Mouse (Mus musculus): ENCODE measurements at regions not wholly inside any gene's neighbourhood (a gene's known extent, or its start where the extent isn't known, plus 50 kb on each side); places are given as distances from the start of the nearest gene placed in this dataset.
A peak's percentile ranks its signal among the peaks of the same experiment; 100 is the strongest.
"Not testable (repeated sequence)": the region's sequence is repeated elsewhere in the genome, so short reads cannot be mapped to it uniquely, and the experiment has no call there.

- ATAC-seq = peak; percentile 93
- no peaks in the 10 kb centered on the region; the same call in 1 of the 2 replicates for H3K4me1 ChIP-seq (ENCODE audit: insufficient read depth)
- DNase-seq = peak; percentile 77
- H3K36me3 ChIP-seq (ENCODE audit: insufficient read depth) = no peaks in the 10 kb centered on the region
- H3K9ac ChIP-seq = peak overlapping the region; percentile 25; the same call in 1 of the 2 replicates
- TF ChIP-seq CTCF (IDR thresholded peaks at IDR 0.05; ENCODE audit: low read depth) = no peak
- no peaks in the 10 kb centered on the region for H3K27me3 ChIP-seq (ENCODE audit: insufficient read depth, low read length)
- H3K4me2 ChIP-seq (ENCODE audit: low read depth) = peak overlapping the region; percentile 27
- H3K27ac ChIP-seq (ENCODE audit: low read depth, low read length) = no peak overlapping the region
- H3K9me3 ChIP-seq (ENCODE audit: low read length) = no peaks in the 10 kb centered on the region
- peak overlapping the region; percentile 16; the same call in 1 of the 2 replicates for H3K4me3 ChIP-seq (ENCODE audit: low read depth, low read length)
- 9% methylated on average over 16 of the region's 16 CpGs for WGBS
Measured at GRCm38 (mm10) chr10:23674633-23675515, 112.2 kb downstream of the Rps12 start.

- no peak for TF ChIP-seq CTCF (IDR thresholded peaks at IDR 0.05; ENCODE audit: low read depth)
- no peak overlapping the region for H3K4me2 ChIP-seq (ENCODE audit: low read depth)
- H3K9me3 ChIP-seq (ENCODE audit: low read length) = no peaks in the 10 kb centered on the region
- WGBS = 86% methylated on average over 4 of the region's 4 CpGs
- no peaks in the 10 kb centered on the region for H3K27me3 ChIP-seq (ENCODE audit: insufficient read depth, low read length)
- H3K4me1 ChIP-seq (ENCODE audit: insufficient read depth) = no peaks in the 10 kb centered on the region; the same call in 1 of the 2 replicates
- H3K4me3 ChIP-seq (ENCODE audit: low read depth, low read length) = no peak overlapping the region
- DNase-seq (no peak), ATAC-seq (no peak)
- no peaks in the 10 kb centered on the region for H3K36me3 ChIP-seq (ENCODE audit: insufficient read depth)
- no peak overlapping the region for H3K27ac ChIP-seq (ENCODE audit: low read depth, low read length)
- no peak overlapping the region for H3K9ac ChIP-seq
Measured at GRCm38 (mm10) chr10:23672296-23672695, 114.8 kb downstream of the Rps12 start.

- Histone ChIP-seq H3K36me3 (ENCODE audit: insufficient read depth) (no peaks in the 10 kb centered on the region), H3K9me3 (ENCODE audit: low read length) (no peaks in the 10 kb centered on the region), H3K4me3 (ENCODE audit: low read depth, low read length) (no peak overlapping the region), H3K4me2 (ENCODE audit: low read depth) (no peak overlapping the region), H3K27ac (ENCODE audit: low read depth, low read length) (no peak overlapping the region), H3K9ac (no peak overlapping the region), H3K4me1 (ENCODE audit: insufficient read depth) (no peaks in the 10 kb centered on the region; the same call in 1 of the 2 replicates), H3K27me3 (ENCODE audit: insufficient read depth, low read length) (no peaks in the 10 kb centered on the region)
- no peak for DNase-seq
- 29% methylated on average over 8 of the region's 8 CpGs for WGBS
- TF ChIP-seq CTCF (IDR thresholded peaks at IDR 0.05; ENCODE audit: low read depth) = peak; percentile 42
- ATAC-seq = no peak
Measured at GRCm38 (mm10) chr10:23671494-23671893, 115.6 kb downstream of the Rps12 start.

- H3K4me1 ChIP-seq (ENCODE audit: insufficient read depth); H3K4me3 ChIP-seq (ENCODE audit: low read depth, low read length); H3K36me3 ChIP-seq (ENCODE audit: insufficient read depth); H3K4me2 ChIP-seq (ENCODE audit: low read depth); H3K27me3 ChIP-seq (ENCODE audit: insufficient read depth, low read length); ATAC-seq; DNase-seq; H3K9me3 ChIP-seq (ENCODE audit: low read length); H3K9ac ChIP-seq; H3K27ac ChIP-seq (ENCODE audit: low read depth, low read length): not testable (repeated sequence)
- 91% methylated on average over 8 of the region's 8 CpGs for WGBS
Measured at GRCm38 (mm10) chr10:23665916-23666315, 121.2 kb downstream of the Rps12 start.

- DNase-seq = no peak
- no peak overlapping the region for H3K4me2 ChIP-seq (ENCODE audit: low read depth)
- no peaks in the 10 kb centered on the region for H3K27me3 ChIP-seq (ENCODE audit: insufficient read depth, low read length)
- ATAC-seq = no peak
- H3K4me1 ChIP-seq (ENCODE audit: insufficient read depth) = no peaks in the 10 kb centered on the region
- no peak for TF ChIP-seq CTCF (IDR thresholded peaks at IDR 0.05; ENCODE audit: low read depth)
- no peaks in the 10 kb centered on the region for H3K9me3 ChIP-seq (ENCODE audit: low read length)
- H3K4me3 ChIP-seq (ENCODE audit: low read depth, low read length) = no peak overlapping the region
- no peak overlapping the region for H3K27ac ChIP-seq (ENCODE audit: low read depth, low read length)
- no peaks in the 10 kb centered on the region for H3K36me3 ChIP-seq (ENCODE audit: insufficient read depth)
- 63% methylated on average over 4 of the region's 4 CpGs for WGBS
- H3K9ac ChIP-seq = no peak overlapping the region
Measured at GRCm38 (mm10) chr10:23626201-23626600, 160.9 kb downstream of the Rps12 start.

GRCm38 (mm10) chr10:23612030-23612429 lies 175.0 kb downstream of the Rps12 start:
- no peak for TF ChIP-seq CTCF (IDR thresholded peaks at IDR 0.05; ENCODE audit: low read depth)
- peak; percentile 90 for ATAC-seq
- Histone ChIP-seq H3K36me3 (ENCODE audit: insufficient read depth) (no peaks in the 10 kb centered on the region), H3K27ac (ENCODE audit: low read depth, low read length) (no peak overlapping the region), H3K4me3 (ENCODE audit: low read depth, low read length) (no peak overlapping the region), H3K4me2 (ENCODE audit: low read depth) (no peak overlapping the region), H3K9ac (no peak overlapping the region), H3K4me1 (ENCODE audit: insufficient read depth) (no peaks in the 10 kb centered on the region), H3K27me3 (ENCODE audit: insufficient read depth, low read length) (no peaks in the 10 kb centered on the region), H3K9me3 (ENCODE audit: low read length) (no peaks in the 10 kb centered on the region)
- 72% methylated on average over 2 of the region's 2 CpGs for WGBS
- DNase-seq = peak; percentile 23

GRCm38 (mm10) chr10:23611183-23611582 lies 175.9 kb downstream of the Rps12 start:
- Histone ChIP-seq H3K36me3 (ENCODE audit: insufficient read depth) (no peaks in the 10 kb centered on the region), H3K4me1 (ENCODE audit: insufficient read depth) (no peaks in the 10 kb centered on the region), H3K27me3 (ENCODE audit: insufficient read depth, low read length) (no peaks in the 10 kb centered on the region), H3K27ac (ENCODE audit: low read depth, low read length) (no peak overlapping the region), H3K9ac (no peak overlapping the region), H3K4me2 (ENCODE audit: low read depth) (no peak overlapping the region), H3K9me3 (ENCODE audit: low read length) (no peaks in the 10 kb centered on the region), H3K4me3 (ENCODE audit: low read depth, low read length) (no peak overlapping the region)
- WGBS = 36% methylated on average over 9 of the region's 9 CpGs
- peak; percentile 67 for TF ChIP-seq CTCF (IDR thresholded peaks at IDR 0.05; ENCODE audit: low read depth)
- DNase-seq (peak; percentile 70), ATAC-seq (no peak)
